Mouse (Mus musculus) midbrain, embryonic 13.5 days (tissue): ENCODE data around the gene Hoxd3. TPM values are rescaled to one million over a fixed set of nuclear protein-coding genes. Genes with fewer than 3 reads are reported as not detected.

ENCODE experiments used
- ATAC-seq: fragments of 200-750 bp; cut with Nextera tagmentation; 2 replicates; pipeline ENCODE4 v1.8.0; 2017; ENCODE audit warnings: mild to moderate bottlenecking, moderate TSS enrichment, moderate library complexity
- H3K27ac ChIP-seq: fragments of 300-500 bp; sonication (generic); 2 replicates; pipeline ENCODE4 v1.5.1; 2015; ENCODE audit warnings: inconsistent platforms, mild to moderate bottlenecking, moderate library complexity
- H3K27me3 ChIP-seq: fragments of 300-500 bp; sonication (generic); 2 replicates; pipeline ENCODE4 v1.6.1; 2015; ENCODE audit warnings: mild to moderate bottlenecking, inconsistent platforms
- H3K36me3 ChIP-seq: fragments of 300-500 bp; sonication (generic); 2 replicates; pipeline ENCODE4 v1.6.1; 2015; ENCODE audit warnings: mild to moderate bottlenecking, inconsistent platforms
- H3K4me1 ChIP-seq: fragments of 300-500 bp; sonication (generic); replicated peaks from 2 replicates; pipeline ENCODE4 v1.6.1; 2015; ENCODE audit warnings: inconsistent platforms
- H3K4me2 ChIP-seq: fragments of 300-500 bp; sonication (generic); replicated peaks from 2 replicates; pipeline ENCODE4 v1.6.1; 2015; ENCODE audit warnings: moderate library complexity, mild to moderate bottlenecking, inconsistent platforms
- H3K4me3 ChIP-seq: fragments of 300-500 bp; sonication (generic); replicated peaks from 2 replicates; pipeline ENCODE4 v1.5.1; 2015; ENCODE audit warnings: mild to moderate bottlenecking, inconsistent platforms
- H3K9ac ChIP-seq: fragments of 300-500 bp; sonication (generic); replicated peaks from 2 replicates; pipeline ENCODE4 v1.6.1; 2015; ENCODE audit warnings: mild to moderate bottlenecking, inconsistent platforms
- H3K9me3 ChIP-seq: fragments of 300-500 bp; sonication (generic); 2 replicates; pipeline ENCODE4 v1.6.1; 2016; ENCODE audit warnings: mild to moderate bottlenecking, inconsistent platforms
- WGBS: fragments of 180-500 bp; shearing (Covaris S2); methylation state at CpG from one replicate; pipeline ENCODE4 v1.1.7; 2015; 5-methylcytosine and 5-hydroxymethylcytosine counted together
- polyA plus RNA-seq: library from polyadenylated mRNA; unstranded; fragments of >200 nt; fragmentation: Nextera tagmentation; extraction: Ambion mirVana; gene quantifications from 2 replicates; pipeline ENCODE4 v1.2.1, GENCODE M21; 2015

Gene Hoxd3
- 0.17 TPM in 2 replicates for polyA plus RNA-seq

GRCm38 (mm10) chr2:74711721-74712621 is at the start of gene Hoxd3, which contains the start of gene Hoxd4:
Gene Hoxd3 (plus strand): TSS chr2:74711927.
Gene Hoxd4 (plus strand): TSS chr2:74711929.
- 1% methylated on average over 65 of the region's 65 CpGs for WGBS
- no peak within 1 kb of the TSS for H3K27ac ChIP-seq
- 0 out of 2 replicates have a peak, but pooled peaks have one; percentile 17 for ATAC-seq

GRCm38 (mm10) chr2:74663291-74663925 is 48.3 kb upstream of the Hoxd3 start:
- WGBS, result 5% methylated on average over 18 of the region's 18 CpGs
- H3K27me3 ChIP-seq, result peaks cover 99% of the 10 kb centered on the region
- no peak for ATAC-seq
- peaks cover 7% of the 10 kb centered on the region for H3K4me1 ChIP-seq
- H3K9me3 ChIP-seq, result no peaks in the 10 kb centered on the region
- H3K4me3 ChIP-seq, result no peak overlapping the region
- no peaks in the 10 kb centered on the region for H3K36me3 ChIP-seq
- H3K4me2 ChIP-seq, result no peak overlapping the region
- no peak overlapping the region for H3K27ac ChIP-seq
- H3K9ac ChIP-seq, result no peak overlapping the region

More at GRCm38 (mm10) chr2:74711721-74712621, at the start of gene Hoxd3, which contains the start of gene Hoxd4:
- Histone ChIP-seq H3K9me3 (no peaks in the 10 kb centered on the region), H3K4me2 (peak within 1 kb of the TSS; percentile 34), H3K36me3 (no peaks in the 10 kb centered on the region), H3K9ac (no peak within 1 kb of the TSS), H3K27me3 (peaks cover 99% of the 10 kb centered on the region), H3K4me1 (peaks cover 6% of the 10 kb centered on the region), H3K4me3 (peak within 1 kb of the TSS; percentile 12)

- no peak overlapping the region for H3K27ac ChIP-seq
- ATAC-seq, result no peak
- no peak overlapping the region for H3K4me3 ChIP-seq
- H3K27me3 ChIP-seq, result peaks cover 98% of the 10 kb centered on the region
- H3K4me1 ChIP-seq, result peaks cover 10% of the 10 kb centered on the region
- H3K36me3 ChIP-seq, result no peaks in the 10 kb centered on the region
- 1% methylated on average over 7 of the region's 7 CpGs for WGBS
- H3K9me3 ChIP-seq, result no peaks in the 10 kb centered on the region
- no peak overlapping the region for H3K9ac ChIP-seq
- H3K4me2 ChIP-seq, result no peak overlapping the region
These were observed 45.3 kb upstream of the Hoxd3 start for GRCm38 (mm10) chr2:74666411-74666810.

GRCm38 (mm10) chr2:74667191-74667841 is 44.4 kb upstream of the Hoxd3 start:
- 1% methylated on average over 36 of the region's 36 CpGs for WGBS
- Histone ChIP-seq H3K4me1 (peaks cover 7% of the 10 kb centered on the region), H3K9me3 (no peaks in the 10 kb centered on the region), H3K4me3 (no peak overlapping the region), H3K36me3 (no peaks in the 10 kb centered on the region), H3K27ac (no peak overlapping the region), H3K9ac (no peak overlapping the region), H3K27me3 (peaks cover 98% of the 10 kb centered on the region), H3K4me2 (no peak overlapping the region)
- ATAC-seq, result no peak

- H3K27ac ChIP-seq, result no peak within 1 kb of the TSS
- H3K27me3 ChIP-seq, result peaks cover 98% of the 10 kb centered on the region
- peak within 1 kb of the TSS; percentile 27 for H3K4me3 ChIP-seq
- no peaks in the 10 kb centered on the region for H3K9me3 ChIP-seq
- ATAC-seq, result peak; percentile 47; the same call in 1 of the 2 replicates
- H3K36me3 ChIP-seq, result no peaks in the 10 kb centered on the region
- H3K9ac ChIP-seq, result 0 out of 2 replicates have a peak within 1 kb of the TSS, but pooled peaks have one; percentile 32
- WGBS, result 0% methylated on average over 8 of the region's 51 CpGs
- H3K4me2 ChIP-seq, result peak within 1 kb of the TSS; percentile 49
- H3K4me1 ChIP-seq, result peaks cover 11% of the 10 kb centered on the region
These were observed 43.8 kb upstream of the Hoxd3 start, which contains the start of gene Hoxd13 for GRCm38 (mm10) chr2:74667842-74668357. Gene Hoxd13 (plus strand): TSS chr2:74668310.

- Histone ChIP-seq H3K27ac (no peak overlapping the region), H3K4me2 (peak overlapping the region; percentile 49), H3K4me1 (peaks cover 12% of the 10 kb centered on the region), H3K9me3 (no peaks in the 10 kb centered on the region), H3K36me3 (no peaks in the 10 kb centered on the region), H3K9ac (0 out of 2 replicates have a peak overlapping the region, but pooled peaks have one; percentile 32), H3K27me3 (peaks cover 98% of the 10 kb centered on the region), H3K4me3 (peak overlapping the region; percentile 27)
- ATAC-seq, result peak; percentile 70
- WGBS, result under 1% methylated on average over 50 of the region's 74 CpGs
These were observed 43.1 kb upstream of the Hoxd3 start for GRCm38 (mm10) chr2:74668370-74669229.

GRCm38 (mm10) chr2:74669230-74669578 is 42.5 kb upstream of the Hoxd3 start:
- WGBS, result 1% methylated on average over 3 of the region's 3 CpGs

GRCm38 (mm10) chr2:74669650-74670235 is 42.0 kb upstream of the Hoxd3 start:
- no peak overlapping the region for H3K4me2 ChIP-seq
- H3K27me3 ChIP-seq, result peaks cover 98% of the 10 kb centered on the region
- WGBS, result 3% methylated on average over 14 of the region's 14 CpGs
- no peaks in the 10 kb centered on the region for H3K9me3 ChIP-seq
- no peak overlapping the region for H3K9ac ChIP-seq
- no peak overlapping the region for H3K4me3 ChIP-seq
- H3K27ac ChIP-seq, result no peak overlapping the region
- no peaks in the 10 kb centered on the region for H3K36me3 ChIP-seq
- no peak for ATAC-seq
- peaks cover 12% of the 10 kb centered on the region for H3K4me1 ChIP-seq

More at GRCm38 (mm10) chr2:74669230-74669578, 42.5 kb upstream of the Hoxd3 start:
- no peaks in the 10 kb centered on the region for H3K9me3 ChIP-seq
- H3K27ac ChIP-seq, result no peak overlapping the region
- peaks cover 12% of the 10 kb centered on the region for H3K4me1 ChIP-seq
- H3K9ac ChIP-seq, result no peak overlapping the region
- no peak overlapping the region for H3K4me2 ChIP-seq
- peaks cover 98% of the 10 kb centered on the region for H3K27me3 ChIP-seq
- no peaks in the 10 kb centered on the region for H3K36me3 ChIP-seq
- no peak overlapping the region for H3K4me3 ChIP-seq
- no peak for ATAC-seq

GRCm38 (mm10) chr2:74670632-74671188 is 41.0 kb upstream of the Hoxd3 start:
- H3K4me2 ChIP-seq, result no peak overlapping the region
- H3K9ac ChIP-seq, result no peak overlapping the region
- H3K27ac ChIP-seq, result no peak overlapping the region
- no peak overlapping the region for H3K4me3 ChIP-seq
- H3K27me3 ChIP-seq, result peaks cover 99% of the 10 kb centered on the region
- WGBS, result 1% methylated on average over 3 of the region's 3 CpGs
- no peaks in the 10 kb centered on the region for H3K36me3 ChIP-seq
- no peaks in the 10 kb centered on the region for H3K9me3 ChIP-seq
- peaks cover 12% of the 10 kb centered on the region for H3K4me1 ChIP-seq
- ATAC-seq, result no peak

- Histone ChIP-seq H3K27me3 (peaks cover 99% of the 10 kb centered on the region), H3K4me1 (peaks cover 12% of the 10 kb centered on the region), H3K4me3 (no peak overlapping the region), H3K9me3 (no peaks in the 10 kb centered on the region), H3K4me2 (no peak overlapping the region), H3K9ac (no peak overlapping the region), H3K27ac (no peak overlapping the region), H3K36me3 (no peaks in the 10 kb centered on the region)
- WGBS, result 7% methylated on average over 5 of the region's 5 CpGs
- no peak for ATAC-seq
These were observed 39.9 kb upstream of the Hoxd3 start for GRCm38 (mm10) chr2:74671847-74672246.
